Mouse (Mus musculus): Measurements from ENCODE around the gene Slc11a2.

The Slc11a2 gene

DNA sequence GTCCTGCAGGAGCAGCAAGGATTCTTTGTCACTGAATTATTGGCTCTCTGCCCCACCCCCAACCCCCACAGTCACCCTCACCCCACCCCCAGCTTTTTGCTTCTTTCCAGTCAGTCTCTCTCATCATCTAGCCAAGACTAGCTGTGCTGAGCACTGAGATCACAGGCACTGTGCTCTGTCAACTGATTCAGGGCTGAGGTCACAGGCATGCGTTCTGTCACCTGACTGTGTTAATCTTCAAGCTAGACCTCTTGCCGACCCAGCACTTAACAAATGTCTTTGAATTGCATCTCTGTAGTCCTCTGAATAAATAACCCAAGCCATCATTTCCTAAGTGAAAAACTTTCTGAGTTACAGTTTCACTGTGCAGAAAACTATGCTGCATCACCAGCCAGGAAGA, 75.4 kb downstream of the Slc11a2 start:
- DNase-seq (ENCODE audit: low spot score) = no peak

DNA sequence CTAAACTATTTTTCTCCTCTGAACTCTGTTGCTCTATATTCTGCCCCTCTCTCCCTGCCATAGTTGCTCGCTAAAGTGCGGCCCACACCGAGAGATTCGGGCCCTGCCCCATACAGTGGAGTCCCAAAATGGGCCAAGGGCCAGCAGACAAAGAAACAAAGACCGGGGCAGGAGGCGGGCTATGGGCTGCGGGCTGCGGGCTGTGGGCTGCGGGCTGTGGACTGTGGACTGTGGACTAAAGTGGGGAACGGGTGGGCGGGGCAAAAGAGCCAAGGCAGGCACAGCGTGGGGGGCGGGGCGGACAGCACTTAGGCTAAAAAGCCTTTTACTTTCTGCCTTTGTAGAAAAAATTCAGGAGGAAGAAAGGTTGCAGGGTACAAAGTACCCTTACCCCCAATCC, 78.1 kb downstream of the Slc11a2 start:
- DNase-seq (ENCODE audit: low spot score) = no peak

DNA sequence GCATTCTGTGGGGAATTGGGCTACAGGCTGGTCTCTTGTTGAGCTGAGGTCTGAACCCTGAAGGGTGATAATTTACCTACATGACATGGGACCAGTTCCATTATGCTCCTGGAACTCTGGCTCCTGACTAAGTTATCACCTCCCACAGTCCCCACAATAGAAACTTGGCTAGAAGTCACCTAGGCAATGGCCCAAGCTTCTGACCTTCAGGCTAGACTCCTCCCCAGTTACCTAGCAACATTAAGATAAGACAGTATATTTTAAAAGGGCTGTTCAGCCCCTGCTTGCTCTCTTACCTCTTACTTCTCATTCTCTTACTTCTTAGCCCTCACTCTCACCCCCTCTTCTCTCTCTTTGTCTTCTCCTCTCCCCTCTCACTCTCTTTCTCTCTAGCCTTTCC, 79.4 kb downstream of the Slc11a2 start:
- DNase-seq (ENCODE audit: low spot score) = no peak

DNA sequence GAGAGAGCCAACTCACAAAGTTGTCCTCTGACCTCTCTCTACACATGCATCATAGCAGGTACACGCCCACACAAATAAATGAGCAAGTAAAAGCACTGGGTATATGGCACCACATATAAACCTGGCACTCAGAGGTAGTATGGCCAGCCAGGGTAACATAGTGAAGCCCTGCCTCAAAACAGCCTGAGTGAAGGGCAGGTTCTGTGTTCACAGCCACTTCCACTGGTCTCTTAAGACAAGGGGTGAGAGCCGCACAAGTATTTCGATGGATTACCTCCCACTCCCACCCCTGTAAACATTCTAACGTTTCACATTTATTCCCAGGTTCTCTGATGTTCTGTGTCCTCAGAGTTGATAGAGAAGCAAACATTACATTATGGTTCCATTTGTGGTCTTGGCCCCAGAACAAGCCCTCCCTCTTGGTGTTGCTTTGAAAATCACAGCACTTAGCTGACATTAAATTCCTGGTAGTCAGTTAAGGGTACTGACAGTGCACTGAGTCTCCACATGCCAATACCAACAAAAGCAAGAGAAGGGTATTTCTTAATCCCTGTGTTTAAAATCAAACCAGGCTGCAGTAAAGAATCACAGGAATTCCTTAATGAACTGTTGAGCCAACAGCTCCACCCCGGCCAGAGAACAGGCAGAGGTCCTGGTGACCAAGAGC, 83.4 kb downstream of the Slc11a2 start:
- peak; percentile 69 for DNase-seq (ENCODE audit: low spot score)

Measured in lung, postnatal 25 days (tissue).